Mouse (Mus musculus): ENCODE data around the gene Miga2.
A peak's percentile ranks its signal among the peaks of the same experiment; 100 is the strongest.
"Not testable (repeated sequence)": the region's sequence is repeated elsewhere in the genome, so short reads cannot be mapped to it uniquely, and the experiment has no call there.

The Miga2 gene

GRCm38 (mm10) chr2:30397986-30398512, 34.0 kb downstream of the Miga2 start:
- DNase-seq (ENCODE audit: inconsistent ontology term), result no peak

- DNase-seq (ENCODE audit: inconsistent ontology term), result peak; percentile 56
Measured at GRCm38 (mm10) chr2:30399191-30400171, 35.4 kb downstream of the Miga2 start.

GRCm38 (mm10) chr2:30401581-30401980, 37.5 kb downstream of the Miga2 start:
- DNase-seq (ENCODE audit: inconsistent ontology term), result no peak

GRCm38 (mm10) chr2:30402351-30402826, 38.4 kb downstream of the Miga2 start:
- DNase-seq (ENCODE audit: inconsistent ontology term), result no peak

- DNase-seq (ENCODE audit: inconsistent ontology term), result no peak
Measured at GRCm38 (mm10) chr2:30402843-30403242, 38.8 kb downstream of the Miga2 start.

GRCm38 (mm10) chr2:30403870-30404269, 39.8 kb downstream of the Miga2 start:
- DNase-seq (ENCODE audit: inconsistent ontology term), result no peak

- DNase-seq (ENCODE audit: inconsistent ontology term), result no peak
Measured at GRCm38 (mm10) chr2:30407221-30407620, 43.2 kb downstream of the Miga2 start.

- no peak for DNase-seq (ENCODE audit: inconsistent ontology term)
Measured at GRCm38 (mm10) chr2:30407778-30408177, 43.7 kb downstream of the Miga2 start.

- no peak for DNase-seq (ENCODE audit: inconsistent ontology term)
Measured at GRCm38 (mm10) chr2:30408452-30409100, 44.5 kb downstream of the Miga2 start.

- no peak for DNase-seq (ENCODE audit: inconsistent ontology term)
Measured at GRCm38 (mm10) chr2:30409454-30410176, 45.6 kb downstream of the Miga2 start.

- DNase-seq (ENCODE audit: inconsistent ontology term), result no peak
Measured at GRCm38 (mm10) chr2:30413038-30413973, 49.3 kb downstream of the Miga2 start.

GRCm38 (mm10) chr2:30414101-30414500, 50.1 kb downstream of the Miga2 start:
- no peak for DNase-seq (ENCODE audit: inconsistent ontology term)

GRCm38 (mm10) chr2:30414681-30415080, 50.6 kb downstream of the Miga2 start:
- no peak for DNase-seq (ENCODE audit: inconsistent ontology term)

GRCm38 (mm10) chr2:30415157-30415935, 51.3 kb downstream of the Miga2 start, which contains the start of gene Crat:
TSS of gene Crat (minus strand) at chr2:30415813.
- peak; percentile 96 for DNase-seq (ENCODE audit: inconsistent ontology term)

GRCm38 (mm10) chr2:30415936-30416648, 52.1 kb downstream of the Miga2 start, which contains the start of gene Ptpa:
TSS of gene Ptpa (plus strand) at chr2:30416039.
- peak; percentile 94 for DNase-seq (ENCODE audit: inconsistent ontology term)

- DNase-seq (ENCODE audit: inconsistent ontology term), result no peak
Measured at GRCm38 (mm10) chr2:30416649-30416965, 52.6 kb downstream of the Miga2 start.

GRCm38 (mm10) chr2:30417154-30417553, 53.1 kb downstream of the Miga2 start:
- not testable (repeated sequence) for DNase-seq (ENCODE audit: inconsistent ontology term)

GRCm38 (mm10) chr2:30417595-30418165, 53.6 kb downstream of the Miga2 start:
- DNase-seq (ENCODE audit: inconsistent ontology term), result no peak

- DNase-seq (ENCODE audit: inconsistent ontology term), result no peak
Measured at GRCm38 (mm10) chr2:30418259-30418658, 54.2 kb downstream of the Miga2 start.
